Mouse (Mus musculus): ENCODE measurements around the gene Mga. TPM values are rescaled to one million over a fixed set of nuclear protein-coding genes. Genes with fewer than 3 reads are reported as not detected.

Gene Mga
- total and polyA plus RNA-seq, 2 experiments from 2014 or later = 11.6 to 68.4 TPM

- ATAC-seq (ENCODE audit: insufficient read depth, low read depth) = peak; percentile 99
- TF ChIP-seq CTCF (IDR thresholded peaks at IDR 0.05; ENCODE audit: low read depth) (peak; percentile 37), EP300 (IDR thresholded peaks at IDR 0.05; ENCODE audit: low read depth) (no peak)
These were observed 75.0 kb downstream of the Mga start for GRCm38 (mm10) chr2:119971837-119972536.

DNA sequence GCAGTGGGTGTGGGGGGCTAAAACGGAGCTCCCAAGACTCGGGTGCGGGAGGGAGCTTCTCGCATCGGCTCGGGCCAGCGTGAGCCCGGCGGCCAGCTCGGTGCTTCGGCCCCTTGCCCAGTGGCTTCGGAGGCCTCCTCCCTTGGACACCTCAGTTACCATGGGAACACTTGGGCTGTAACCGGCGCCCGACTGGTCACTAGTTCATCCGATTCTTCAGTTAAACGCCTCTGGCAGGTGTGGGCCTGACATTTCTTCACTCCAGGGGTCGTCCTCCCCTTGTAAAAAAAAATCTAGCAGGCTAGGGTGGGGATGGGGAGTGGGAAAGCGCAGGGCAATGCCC, 75.5 kb downstream of the Mga start, which contains the start of gene Mapkbp1:
Mapkbp1 (plus strand) TSS at position 163 of the 343 bp plus-strand sequence.
- TF ChIP-seq CTCF (IDR thresholded peaks at IDR 0.05; ENCODE audit: low read depth) = no peak
- no peak for TF ChIP-seq EP300 (IDR thresholded peaks at IDR 0.05; ENCODE audit: low read depth)

More at GRCm38 (mm10) chr2:119971837-119972536, 75.0 kb downstream of the Mga start:
- Histone ChIP-seq H3K9me3 (replicated peaks; ENCODE audit: control insufficient read depth, low read length) (no peaks in the 10 kb centered on the region), H3K27me3 (ENCODE audit: control insufficient read depth, insufficient read depth, low read length) (no peaks in the 10 kb centered on the region), H3K4me2 (ENCODE audit: low read depth, low read length) (peak overlapping the region; percentile 71), H3K4me1 (ENCODE audit: control insufficient read depth, insufficient read depth) (peaks cover 10% of the 10 kb centered on the region), H3K9ac (replicated peaks; ENCODE audit: low read depth, low read length) (peak overlapping the region; percentile 72), H3K27ac (ENCODE audit: low read depth) (peak overlapping the region; percentile 56), H3K36me3 (replicated peaks; ENCODE audit: control insufficient read depth, insufficient read depth, low read length) (no peaks in the 10 kb centered on the region), H3K4me3 (ENCODE audit: low read depth, low read length) (peak overlapping the region; percentile 77)
- WGBS = 1% methylated on average over 32 of the region's 32 CpGs
- DNase-seq (ENCODE audit: low spot score) = peak; percentile 97

DNA sequence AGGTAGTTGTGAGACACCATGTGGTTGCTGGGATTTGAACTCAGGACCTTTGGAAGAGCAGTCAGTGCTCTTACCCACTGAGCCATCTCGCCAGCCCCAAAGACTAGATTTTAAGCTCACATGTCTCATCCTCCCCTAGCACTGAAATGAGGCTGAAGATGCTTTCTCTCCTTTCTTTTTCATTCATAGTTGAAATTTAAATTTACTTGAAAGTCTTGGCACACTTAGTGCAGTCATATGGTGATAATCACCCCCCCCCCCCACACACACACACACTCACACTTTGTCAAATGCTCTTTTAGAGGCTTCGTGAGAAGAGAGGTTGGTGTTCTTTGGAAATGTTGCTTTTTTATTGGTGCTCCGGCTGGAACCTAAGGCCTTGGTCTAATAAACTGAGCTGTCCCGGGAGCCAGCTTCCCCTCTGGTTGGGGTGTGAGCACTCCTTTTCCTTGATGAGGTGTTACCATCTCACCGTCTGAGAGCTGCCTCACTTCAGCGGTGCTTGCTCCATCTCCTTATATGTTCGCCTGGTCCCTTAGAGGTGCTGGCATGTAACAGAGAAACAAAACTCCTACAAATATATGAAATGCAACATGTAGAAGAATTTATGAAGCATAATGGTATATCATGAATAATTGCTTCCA, 83.4 kb downstream of the Mga start:
- ATAC-seq (ENCODE audit: insufficient read depth, low read depth) = no peak
- Histone ChIP-seq H3K36me3 (replicated peaks; ENCODE audit: control insufficient read depth, insufficient read depth, low read length) (peaks cover 6% of the 10 kb centered on the region; the same call in 1 of the 2 replicates), H3K27me3 (ENCODE audit: control insufficient read depth, insufficient read depth, low read length) (no peaks in the 10 kb centered on the region), H3K4me1 (ENCODE audit: control insufficient read depth, insufficient read depth) (no peaks in the 10 kb centered on the region), H3K9me3 (replicated peaks; ENCODE audit: control insufficient read depth, low read length) (no peaks in the 10 kb centered on the region), H3K4me3 (ENCODE audit: low read depth, low read length) (no peak overlapping the region), H3K27ac (ENCODE audit: low read depth) (no peak overlapping the region), H3K9ac (replicated peaks; ENCODE audit: low read depth, low read length) (no peak overlapping the region), H3K4me2 (ENCODE audit: low read depth, low read length) (no peak overlapping the region)
- no peak for DNase-seq (ENCODE audit: low spot score)
- no peak for TF ChIP-seq EP300 (IDR thresholded peaks at IDR 0.05; ENCODE audit: low read depth)
- no peak for TF ChIP-seq CTCF (IDR thresholded peaks at IDR 0.05; ENCODE audit: low read depth)
- 90% methylated on average over 7 of the region's 7 CpGs for WGBS

More for the DNA sequence above, 75.5 kb downstream of the Mga start, which contains the start of gene Mapkbp1:
- Histone ChIP-seq H3K4me3 (ENCODE audit: low read depth, low read length) (peak within 1 kb of the TSS; percentile 77), H3K9me3 (replicated peaks; ENCODE audit: control insufficient read depth, low read length) (no peaks in the 10 kb centered on the region), H3K27ac (ENCODE audit: low read depth) (peak within 1 kb of the TSS; percentile 56), H3K4me1 (ENCODE audit: control insufficient read depth, insufficient read depth) (peaks cover 10% of the 10 kb centered on the region), H3K36me3 (replicated peaks; ENCODE audit: control insufficient read depth, insufficient read depth, low read length) (no peaks in the 10 kb centered on the region), H3K27me3 (ENCODE audit: control insufficient read depth, insufficient read depth, low read length) (no peaks in the 10 kb centered on the region), H3K4me2 (ENCODE audit: low read depth, low read length) (peak within 1 kb of the TSS; percentile 71), H3K9ac (replicated peaks; ENCODE audit: low read depth, low read length) (peak within 1 kb of the TSS; percentile 72)
- under 1% methylated on average over 19 of the region's 19 CpGs for WGBS
- DNase-seq (ENCODE audit: low spot score) = no peak
- peak; percentile 73 for ATAC-seq (ENCODE audit: insufficient read depth, low read depth)

DNA sequence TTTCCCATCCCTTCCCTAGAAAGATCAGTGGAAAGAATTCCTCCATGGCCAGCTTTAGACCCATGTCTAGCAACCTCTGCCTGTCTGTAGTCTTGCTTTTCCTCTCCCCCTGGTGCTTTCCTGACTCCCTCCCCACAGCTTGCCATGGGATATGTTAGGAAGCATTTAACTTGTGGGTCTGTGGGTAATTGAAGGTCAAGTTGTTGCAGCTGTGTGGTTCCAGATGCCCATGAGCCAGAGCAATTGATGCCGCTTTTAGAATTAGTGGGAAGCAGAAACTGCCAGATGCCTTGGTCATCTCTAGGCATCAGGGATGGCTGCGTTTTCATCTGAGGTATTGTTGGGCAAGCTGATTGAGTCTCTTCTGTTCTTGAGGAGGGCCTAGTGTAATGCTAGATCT, 84.6 kb downstream of the Mga start:
- DNase-seq (ENCODE audit: low spot score) (no peak), ATAC-seq (ENCODE audit: insufficient read depth, low read depth) (no peak)
- no peak overlapping the region for H3K9ac ChIP-seq (replicated peaks; ENCODE audit: low read depth, low read length)
- no peaks in the 10 kb centered on the region for H3K27me3 ChIP-seq (ENCODE audit: control insufficient read depth, insufficient read depth, low read length)
- no peak overlapping the region for H3K4me3 ChIP-seq (ENCODE audit: low read depth, low read length)
- no peaks in the 10 kb centered on the region for H3K4me1 ChIP-seq (ENCODE audit: control insufficient read depth, insufficient read depth)
- H3K27ac ChIP-seq (ENCODE audit: low read depth) = no peak overlapping the region
- peaks cover 6% of the 10 kb centered on the region; the same call in 1 of the 2 replicates for H3K36me3 ChIP-seq (replicated peaks; ENCODE audit: control insufficient read depth, insufficient read depth, low read length)
- H3K9me3 ChIP-seq (replicated peaks; ENCODE audit: control insufficient read depth, low read length) = no peaks in the 10 kb centered on the region
- H3K4me2 ChIP-seq (ENCODE audit: low read depth, low read length) = no peak overlapping the region
- WGBS = 86% methylated on average over 2 of the region's 2 CpGs
- TF ChIP-seq CTCF (IDR thresholded peaks at IDR 0.05; ENCODE audit: low read depth) = no peak

- 66% methylated on average over 8 of the region's 8 CpGs for WGBS
- ATAC-seq (ENCODE audit: insufficient read depth, low read depth) = no peak
These were observed 88.8 kb downstream of the Mga start for GRCm38 (mm10) chr2:119985871-119986270.

More at GRCm38 (mm10) chr2:119985871-119986270, 88.8 kb downstream of the Mga start:
- TF ChIP-seq EP300 (IDR thresholded peaks at IDR 0.05; ENCODE audit: low read depth) (no peak), CTCF (IDR thresholded peaks at IDR 0.05; ENCODE audit: low read depth) (no peak)
- Histone ChIP-seq H3K27ac (ENCODE audit: low read depth) (no peak overlapping the region), H3K9me3 (replicated peaks; ENCODE audit: control insufficient read depth, low read length) (no peaks in the 10 kb centered on the region), H3K4me2 (ENCODE audit: low read depth, low read length) (no peak overlapping the region), H3K36me3 (replicated peaks; ENCODE audit: control insufficient read depth, insufficient read depth, low read length) (peaks cover 6% of the 10 kb centered on the region; the same call in 1 of the 2 replicates), H3K27me3 (ENCODE audit: control insufficient read depth, insufficient read depth, low read length) (no peaks in the 10 kb centered on the region), H3K4me1 (ENCODE audit: control insufficient read depth, insufficient read depth) (no peaks in the 10 kb centered on the region), H3K4me3 (ENCODE audit: low read depth, low read length) (no peak overlapping the region), H3K9ac (replicated peaks; ENCODE audit: low read depth, low read length) (no peak overlapping the region)
- no peak for DNase-seq (ENCODE audit: low spot score)

Measured in heart, postnatal 0 days (tissue).